Mouse (Mus musculus) lung, postnatal 0 days (tissue): ENCODE measurements at regions not wholly inside any gene's neighbourhood (a gene's known extent, or its start where the extent isn't known, plus 50 kb on each side); places are given as distances from the start of the nearest gene placed in this dataset.

ENCODE experiments used
- ATAC-seq: fragments of 200-750 bp; cut with Nextera tagmentation; 2 replicates; pipeline ENCODE4 v1.8.0; 2017; ENCODE audit warnings: moderate library complexity
- DNase-seq: peaks from one replicate; pipeline ENCODE4 v3.0.0-alpha.2; 2016; ENCODE audit warnings: low spot score
- H3K27ac ChIP-seq: fragments of 300-500 bp; sonication (generic); 2 replicates; pipeline ENCODE4 v1.5.1; 2014; ENCODE audit warnings: antibody characterized with exemption, mild to moderate bottlenecking, low read length, mixed read lengths
- H3K27me3 ChIP-seq: fragments of 300-500 bp; sonication (generic); replicated peaks from 2 replicates; pipeline ENCODE4 v1.6.1; 2014; ENCODE audit warnings: low read length, mixed read lengths; ENCODE audit not compliant: insufficient read depth
- H3K36me3 ChIP-seq: fragments of 300-500 bp; sonication (generic); 2 replicates; pipeline ENCODE4 v1.6.1; 2014; ENCODE audit warnings: low read length, mixed read lengths; ENCODE audit not compliant: insufficient read depth
- H3K4me1 ChIP-seq: fragments of 300-500 bp; sonication (generic); 2 replicates; pipeline ENCODE4 v1.6.1; 2014; ENCODE audit warnings: antibody characterized with exemption, low read depth, low read length, mixed read lengths; ENCODE audit not compliant: insufficient read depth
- H3K4me2 ChIP-seq: fragments of 300-500 bp; sonication (generic); replicated peaks from 2 replicates; pipeline ENCODE4 v1.6.1; 2014; ENCODE audit warnings: low read depth, mild to moderate bottlenecking, low read length, moderate library complexity, mixed read lengths
- H3K4me3 ChIP-seq: fragments of 300-500 bp; sonication (generic); 2 replicates; pipeline ENCODE4 v1.5.1; 2014; ENCODE audit warnings: low read depth, low read length
- H3K9ac ChIP-seq: fragments of 300-500 bp; sonication (generic); replicated peaks from 2 replicates; pipeline ENCODE4 v1.6.1; 2014; ENCODE audit warnings: low read depth, mild to moderate bottlenecking
- H3K9me3 ChIP-seq: fragments of 300-500 bp; sonication (generic); 2 replicates; pipeline ENCODE4 v1.6.1; 2016; ENCODE audit warnings: low read length, mixed read lengths
- CTCF ChIP-seq: IDR thresholded peaks from 2 replicates; pipeline ENCODE4 v1.5.1; 2016; ENCODE audit warnings: antibody characterized with exemption, mild to moderate bottlenecking
- EP300 ChIP-seq: IDR thresholded peaks from 2 replicates; pipeline ENCODE4 v1.6.1; 2016; ENCODE audit warnings: antibody characterized with exemption, mild to moderate bottlenecking, control low read depth
- WGBS: fragments of 180-500 bp; shearing (Covaris S2); extraction: QIAGEN DNeasy Blood & Tissue Kit; methylation state at CpG from one replicate; pipeline ENCODE4 v1.1.7; 2014; 5-methylcytosine and 5-hydroxymethylcytosine counted together

DNA sequence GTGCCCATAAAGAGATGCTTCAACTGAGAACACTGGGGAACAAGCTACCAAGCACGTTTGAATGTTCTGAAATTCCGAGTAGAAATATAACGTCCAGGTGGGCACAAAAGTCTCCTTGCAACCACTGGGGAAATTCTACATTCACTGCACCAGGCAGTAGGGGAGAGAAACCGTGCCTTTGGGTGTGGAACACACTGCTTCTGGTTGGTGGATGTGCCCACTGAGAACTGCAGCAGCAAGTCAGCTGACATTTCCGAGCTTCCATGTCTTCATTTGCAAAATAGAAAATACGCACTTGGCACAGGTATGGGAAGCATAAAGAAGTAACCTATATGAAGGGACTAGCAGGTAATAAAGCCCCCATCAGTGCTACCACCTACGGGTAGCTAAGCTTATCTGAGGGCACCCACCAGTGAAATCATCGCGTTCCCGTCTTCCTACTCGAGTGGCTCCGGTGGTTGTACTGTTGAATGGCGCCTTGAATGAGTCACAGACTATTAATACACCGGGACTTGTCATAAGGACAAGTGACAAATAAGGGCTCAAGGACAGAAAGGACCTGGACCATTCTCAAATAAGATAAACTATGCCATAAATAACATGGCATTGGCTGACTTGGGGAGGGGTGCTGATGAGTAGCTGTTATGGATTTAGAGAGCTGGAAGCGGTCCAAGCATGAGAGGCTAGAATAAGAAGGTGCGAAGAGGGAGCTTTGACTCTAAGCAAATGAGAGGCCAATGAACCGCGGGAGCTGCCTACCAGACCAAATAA, 210.2 kb downstream of the Nuak1 start:
- Histone ChIP-seq H3K9me3 (no peaks in the 10 kb centered on the region), H3K9ac (no peak overlapping the region), H3K4me1 (no peaks in the 10 kb centered on the region), H3K4me2 (no peak overlapping the region), H3K27me3 (no peaks in the 10 kb centered on the region), H3K4me3 (no peak overlapping the region), H3K36me3 (no peaks in the 10 kb centered on the region), H3K27ac (no peak overlapping the region)
- 63% methylated on average over 18 of the region's 18 CpGs for WGBS
- TF ChIP-seq CTCF, result no peak
- no peak for TF ChIP-seq EP300
- DNase-seq, result peak; percentile 23
- no peak for ATAC-seq

DNA sequence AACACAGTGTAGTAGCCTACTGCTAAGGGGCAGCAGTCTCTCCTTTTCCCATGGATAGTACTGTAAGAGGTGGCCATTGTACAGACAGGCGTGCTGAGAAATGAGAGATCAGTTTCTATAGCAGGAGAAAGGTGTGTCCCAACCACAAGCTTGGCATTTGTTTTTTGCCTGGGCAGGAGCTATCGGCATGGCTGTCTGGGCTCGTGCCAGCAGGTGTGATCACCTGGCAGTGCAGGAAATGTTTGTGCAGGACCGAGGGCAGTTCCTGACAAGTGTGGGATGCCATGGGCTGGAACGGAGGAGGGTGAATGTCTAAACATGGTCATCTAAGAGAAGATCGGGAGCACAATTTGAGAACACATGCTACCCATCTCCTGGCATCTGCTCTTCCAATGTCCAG, 205.4 kb downstream of the Nuak1 start:
- no peak for ATAC-seq
- no peak for TF ChIP-seq EP300
- TF ChIP-seq CTCF, result no peak

DNA sequence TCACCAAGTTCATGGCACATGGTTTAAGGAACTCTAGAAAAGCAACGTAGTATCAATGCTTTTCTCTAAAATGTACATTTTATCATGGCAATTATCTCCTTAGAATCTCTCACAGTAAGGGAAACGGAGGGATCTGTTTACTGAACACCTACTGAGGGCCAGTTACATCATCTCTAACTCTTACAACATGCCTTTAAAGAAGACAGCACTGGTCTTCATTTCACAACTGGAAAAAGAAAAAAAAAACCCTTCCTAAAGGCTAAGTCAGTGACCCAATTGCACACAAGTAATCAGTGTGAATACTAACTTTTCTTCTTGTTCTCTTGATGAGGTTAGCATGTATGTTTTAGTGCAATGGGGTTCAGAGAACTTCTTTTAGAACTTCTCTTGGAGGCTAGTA, 204.2 kb downstream of the Nuak1 start:
- ATAC-seq, result no peak
- 28% methylated on average over 2 of the region's 2 CpGs for WGBS

More for the DNA sequence above, 205.4 kb downstream of the Nuak1 start:
- no peak overlapping the region for H3K27ac ChIP-seq
- no peak overlapping the region for H3K4me2 ChIP-seq
- no peak overlapping the region for H3K9ac ChIP-seq
- H3K4me3 ChIP-seq, result no peak overlapping the region
- no peaks in the 10 kb centered on the region for H3K9me3 ChIP-seq
- 73% methylated on average over 6 of the region's 6 CpGs for WGBS
- DNase-seq, result no peak
- no peaks in the 10 kb centered on the region for H3K27me3 ChIP-seq
- no peaks in the 10 kb centered on the region for H3K36me3 ChIP-seq
- no peaks in the 10 kb centered on the region for H3K4me1 ChIP-seq

DNA sequence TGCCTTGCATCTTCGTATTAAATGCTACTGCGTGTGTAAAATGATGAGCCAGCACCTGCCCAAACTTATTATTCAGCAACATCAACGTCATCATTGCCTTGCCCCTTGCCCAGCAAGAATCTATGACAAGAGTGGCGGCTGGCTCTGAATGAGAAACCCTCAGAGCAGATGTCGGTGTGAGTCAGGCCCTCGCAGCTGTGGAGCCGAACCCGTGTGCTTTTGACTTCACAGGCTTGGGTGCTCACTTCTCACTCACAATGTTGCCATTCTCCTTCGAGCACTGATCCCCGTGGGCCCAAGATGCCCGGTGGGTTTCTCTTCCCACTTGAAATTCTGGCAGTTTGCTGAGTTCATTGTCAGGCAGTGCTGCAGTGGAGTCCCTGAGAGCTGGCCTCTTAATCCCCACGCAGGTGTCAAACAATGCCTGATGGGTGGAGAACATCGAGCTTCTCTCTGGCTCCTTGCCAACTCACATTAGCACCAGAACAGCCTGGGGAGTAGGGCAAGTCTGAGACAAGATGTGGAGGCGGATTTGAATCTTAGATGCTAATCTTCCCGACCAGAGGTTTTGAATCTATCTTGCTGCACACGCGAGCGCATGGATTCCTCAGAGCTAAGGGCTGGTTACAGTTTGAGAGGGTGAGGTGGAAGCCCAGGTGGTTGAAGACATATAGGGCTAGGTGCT, 202.0 kb downstream of the Nuak1 start:
- no peak overlapping the region for H3K9ac ChIP-seq
- H3K4me3 ChIP-seq, result no peak overlapping the region
- H3K27me3 ChIP-seq, result no peaks in the 10 kb centered on the region
- H3K9me3 ChIP-seq, result no peaks in the 10 kb centered on the region
- no peaks in the 10 kb centered on the region for H3K4me1 ChIP-seq
- no peak overlapping the region for H3K4me2 ChIP-seq
- H3K36me3 ChIP-seq, result no peaks in the 10 kb centered on the region
- H3K27ac ChIP-seq, result no peak overlapping the region
- TF ChIP-seq CTCF, result no peak
- no peak for TF ChIP-seq EP300
- 60% methylated on average over 18 of the region's 18 CpGs for WGBS
- ATAC-seq (no peak), DNase-seq (no peak)

More for the DNA sequence above, 204.2 kb downstream of the Nuak1 start:
- DNase-seq, result peak; percentile 35
- H3K4me1 ChIP-seq, result no peaks in the 10 kb centered on the region
- H3K27me3 ChIP-seq, result no peaks in the 10 kb centered on the region
- H3K9ac ChIP-seq, result no peak overlapping the region
- H3K4me2 ChIP-seq, result no peak overlapping the region
- H3K36me3 ChIP-seq, result no peaks in the 10 kb centered on the region
- no peak overlapping the region for H3K4me3 ChIP-seq
- no peak overlapping the region for H3K27ac ChIP-seq
- H3K9me3 ChIP-seq, result no peaks in the 10 kb centered on the region
- no peak for TF ChIP-seq CTCF

DNA sequence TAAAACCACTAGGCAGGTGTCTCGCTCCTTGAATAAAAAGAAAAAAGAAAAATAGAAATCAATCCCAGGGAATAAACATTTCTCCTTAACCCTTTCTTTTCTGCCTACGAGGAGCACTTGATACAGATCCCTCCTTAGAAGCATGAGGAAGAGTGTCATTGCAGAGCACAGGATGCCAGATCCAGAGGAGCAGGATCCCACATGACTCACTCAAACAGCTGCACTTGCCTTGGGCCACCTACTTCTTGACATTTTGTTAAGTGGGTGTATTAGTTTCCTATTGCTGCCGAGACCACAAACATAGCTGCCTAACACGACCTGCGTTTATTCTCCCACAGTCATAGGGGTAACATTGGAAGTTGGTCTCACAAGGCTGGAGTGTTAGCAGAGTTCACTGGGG, 197.1 kb downstream of the Nuak1 start:
- TF ChIP-seq CTCF (no peak), EP300 (no peak)

DNA sequence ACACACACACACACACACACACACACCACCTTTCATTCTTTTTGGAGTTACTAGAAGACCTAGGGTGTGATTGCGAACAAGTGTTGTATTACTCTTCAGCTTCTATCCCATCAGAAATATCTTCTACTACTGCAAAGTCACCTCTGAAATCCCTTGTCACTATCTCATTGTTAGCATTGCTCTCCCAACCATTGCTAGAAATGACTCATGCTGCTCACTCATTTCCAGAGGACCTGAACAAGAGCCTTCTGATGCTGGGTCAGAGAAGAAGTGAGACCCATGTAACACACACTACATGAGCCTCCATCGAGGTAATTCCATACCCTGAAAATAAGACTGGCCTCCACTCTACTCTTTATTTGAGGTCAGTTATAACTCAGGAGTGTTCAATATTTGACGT, 191.1 kb downstream of the Nuak1 start:
- H3K4me3 ChIP-seq, result no peak overlapping the region
- DNase-seq (no peak), ATAC-seq (no peak)
- H3K9me3 ChIP-seq, result no peaks in the 10 kb centered on the region
- H3K27me3 ChIP-seq, result no peaks in the 10 kb centered on the region
- no peaks in the 10 kb centered on the region for H3K36me3 ChIP-seq
- TF ChIP-seq CTCF (no peak), EP300 (no peak)
- H3K9ac ChIP-seq, result no peak overlapping the region
- no peaks in the 10 kb centered on the region for H3K4me1 ChIP-seq
- no peak overlapping the region for H3K27ac ChIP-seq
- WGBS, result 95% methylated on average over 3 of the region's 3 CpGs
- H3K4me2 ChIP-seq, result no peak overlapping the region

More for the DNA sequence above, 197.1 kb downstream of the Nuak1 start:
- H3K9ac ChIP-seq, result no peak overlapping the region
- no peak for ATAC-seq
- H3K27ac ChIP-seq, result no peak overlapping the region
- H3K4me2 ChIP-seq, result no peak overlapping the region
- H3K4me1 ChIP-seq, result no peaks in the 10 kb centered on the region
- 88% methylated on average over 5 of the region's 5 CpGs for WGBS
- no peaks in the 10 kb centered on the region for H3K27me3 ChIP-seq
- H3K4me3 ChIP-seq, result no peak overlapping the region
- H3K9me3 ChIP-seq, result no peaks in the 10 kb centered on the region
- DNase-seq, result no peak
- no peaks in the 10 kb centered on the region for H3K36me3 ChIP-seq
